Mouse (Mus musculus) B cell, adult 2 months (primary cell): Measurements from ENCODE around the gene Fblim1.

ENCODE experiments used
- DNase-seq, 2 experiments: peaks; one replicate each; pipeline ENCODE4 v3.0.0; 2022

Gene Fblim1

DNA sequence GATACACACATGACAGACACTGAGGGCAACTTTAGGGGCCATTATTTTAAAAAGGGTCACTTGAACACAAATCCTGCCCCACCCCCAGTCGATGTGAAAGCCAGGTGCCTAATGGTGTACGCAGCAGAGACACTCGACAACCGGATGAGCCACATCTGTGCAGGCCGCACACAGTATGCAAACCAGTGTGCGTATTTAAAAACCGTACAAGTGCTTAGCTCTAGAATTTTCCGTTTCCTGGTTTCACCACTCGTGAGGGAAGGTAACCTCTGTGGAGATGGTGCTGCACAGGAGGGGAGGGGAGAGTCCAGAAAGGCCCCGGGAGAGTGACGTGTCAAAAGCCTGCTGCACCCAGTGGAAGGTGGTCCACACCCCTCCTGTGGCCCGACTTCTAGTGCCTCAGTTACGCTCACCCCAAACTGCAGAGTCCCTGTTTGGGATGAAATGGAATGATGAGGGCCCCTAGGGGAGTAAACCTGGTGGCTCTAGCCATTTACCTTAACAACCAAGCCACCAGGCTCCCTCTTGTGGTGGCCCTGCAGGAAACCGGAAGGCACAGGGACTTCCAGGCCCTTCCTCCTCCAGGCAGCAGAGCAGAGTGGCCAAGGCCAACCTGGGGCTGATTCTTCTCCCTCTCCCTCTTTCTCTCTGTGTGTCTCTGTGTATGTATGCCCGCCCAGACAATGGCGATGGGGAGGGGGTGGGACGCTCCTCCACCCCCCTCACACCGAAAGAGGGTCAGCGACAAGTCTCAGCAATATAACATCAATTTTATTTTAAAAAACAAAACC lies 19.3 kb upstream of the Fblim1 start:
- DNase-seq = peak; percentile 50 to 60

GRCm38 (mm10) chr4:141624134-141624533 lies 18.2 kb upstream of the Fblim1 start:
- no peak for DNase-seq

- DNase-seq = no peak
Measured at GRCm38 (mm10) chr4:141623666-141624065, 17.8 kb upstream of the Fblim1 start, which contains the start of gene Slc25a34. Slc25a34 (minus strand) TSS chr4:141623821.

DNA sequence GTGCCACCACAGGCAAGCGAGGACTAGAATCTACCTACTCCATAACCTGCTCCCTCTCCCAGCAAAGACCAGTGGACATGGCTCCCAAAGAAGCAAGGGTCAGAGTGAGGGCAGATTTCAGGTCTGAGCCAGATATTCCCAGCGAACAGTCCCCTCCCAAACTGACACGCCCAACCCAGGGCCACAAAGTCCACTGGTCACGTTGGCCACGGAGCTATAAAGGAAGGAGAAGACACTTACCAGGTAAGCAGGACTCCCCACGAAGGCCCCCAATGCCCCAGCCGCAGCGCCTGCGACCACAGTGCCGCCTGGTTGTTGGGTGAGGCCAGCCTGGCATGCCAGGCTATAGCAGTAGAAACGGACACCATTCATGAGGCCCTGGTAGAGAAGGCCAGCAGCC lies 17.1 kb upstream of the Fblim1 start:
- DNase-seq = no peak

GRCm38 (mm10) chr4:141622580-141622979 lies 16.7 kb upstream of the Fblim1 start:
- no peak for DNase-seq

GRCm38 (mm10) chr4:141622091-141622490 lies 16.2 kb upstream of the Fblim1 start:
- no peak for DNase-seq

GRCm38 (mm10) chr4:141621297-141621696 lies 15.4 kb upstream of the Fblim1 start:
- DNase-seq = no peak

GRCm38 (mm10) chr4:141619299-141619883 lies 13.5 kb upstream of the Fblim1 start:
- DNase-seq = no peak

- DNase-seq = peak; percentile 77 to 78
Measured at GRCm38 (mm10) chr4:141618565-141619243, 12.8 kb upstream of the Fblim1 start, which contains the start of gene Tmem82. Tmem82 (minus strand) TSS chr4:141618633.

- peak; percentile 24 to 34 for DNase-seq
Measured at GRCm38 (mm10) chr4:141617863-141618564, 12.1 kb upstream of the Fblim1 start.

- DNase-seq = peak; percentile 76 to 78
Measured at GRCm38 (mm10) chr4:141617299-141617698, 11.4 kb upstream of the Fblim1 start.

DNA sequence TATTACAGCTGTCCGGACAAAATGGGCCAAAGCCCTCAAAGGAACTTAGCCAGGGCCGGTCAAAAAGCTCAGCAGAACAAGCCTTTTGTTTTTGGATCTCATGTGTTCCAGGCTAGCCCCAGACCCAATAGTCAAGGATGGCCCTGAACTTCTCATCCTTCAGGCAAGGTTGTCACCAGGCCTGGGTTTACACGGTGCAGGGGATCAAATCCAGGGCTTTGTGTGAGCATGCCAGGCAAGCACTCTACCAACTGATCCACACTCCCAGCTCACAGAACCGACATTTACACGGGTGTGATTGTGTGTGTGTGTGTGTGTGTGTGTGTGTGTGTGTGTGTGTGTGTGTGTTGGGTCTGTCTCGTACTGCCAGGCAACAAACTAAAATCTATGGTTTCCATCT lies 10.9 kb upstream of the Fblim1 start:
- DNase-seq = no peak

- DNase-seq = no peak
Measured at GRCm38 (mm10) chr4:141614946-141615345, 9.1 kb upstream of the Fblim1 start.

DNA sequence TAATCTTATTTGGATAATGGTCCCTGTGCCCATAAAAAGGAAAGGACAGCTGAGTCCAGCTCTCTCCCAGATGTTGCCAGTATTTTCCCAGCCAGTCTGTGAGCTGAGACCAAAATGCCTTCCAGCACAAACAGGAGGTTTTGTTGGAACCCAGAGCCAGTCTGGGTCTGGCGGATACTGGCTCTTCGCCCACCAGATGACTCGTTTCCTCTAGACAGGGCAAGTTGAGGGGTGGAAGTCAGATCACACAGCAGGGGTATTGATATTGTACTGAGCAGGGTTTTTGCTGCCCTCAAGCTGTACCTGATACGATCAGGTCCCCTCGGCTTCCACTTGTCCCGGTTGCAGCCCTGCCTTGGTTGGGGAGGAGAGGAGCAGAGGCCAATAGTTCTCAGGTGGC lies 3.6 kb upstream of the Fblim1 start:
- DNase-seq = no peak

GRCm38 (mm10) chr4:141605421-141605820 lies 475 bp downstream of the Fblim1 start:
- no peak for DNase-seq

DNA sequence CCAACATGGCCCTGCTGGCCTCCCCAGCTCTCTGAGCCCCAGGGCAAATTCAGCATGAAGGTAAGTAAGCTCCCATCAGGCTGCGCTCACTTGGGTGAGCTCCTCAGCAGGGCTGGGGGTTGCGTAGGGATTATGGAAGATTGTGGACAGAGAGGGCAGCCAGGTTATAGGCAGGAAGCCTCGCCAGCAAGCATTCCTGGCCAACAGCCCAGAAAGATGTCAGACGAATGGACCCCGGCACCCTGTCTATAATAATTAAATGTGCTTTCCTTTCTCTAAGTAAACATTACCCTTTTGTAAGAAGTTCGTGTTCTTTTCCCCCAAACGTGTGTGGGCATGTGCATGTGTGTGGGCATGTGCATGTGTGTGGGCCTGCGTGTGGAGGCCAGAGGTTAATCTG lies 1.4 kb downstream of the Fblim1 start:
- DNase-seq = no peak

DNA sequence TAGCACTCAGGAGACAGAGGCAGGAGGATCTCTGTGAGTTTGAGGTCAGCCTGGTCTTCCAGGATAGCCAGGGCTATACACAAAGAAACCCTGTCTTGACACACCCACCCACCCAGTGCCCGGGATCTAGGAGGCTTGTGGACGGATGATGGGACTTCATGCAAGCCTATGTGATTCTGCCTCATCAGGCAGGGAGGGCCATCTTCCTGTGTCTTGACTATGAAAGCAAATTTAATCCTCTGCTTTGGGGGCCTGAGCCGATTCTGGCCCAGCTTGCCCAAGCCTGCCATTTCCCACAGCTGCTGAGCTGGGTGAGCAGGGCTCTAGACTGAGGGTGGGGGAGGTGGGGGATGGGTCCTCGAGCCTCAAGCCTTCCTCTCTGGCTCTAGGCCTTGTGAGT lies 2.0 kb downstream of the Fblim1 start:
- DNase-seq = no peak

DNA sequence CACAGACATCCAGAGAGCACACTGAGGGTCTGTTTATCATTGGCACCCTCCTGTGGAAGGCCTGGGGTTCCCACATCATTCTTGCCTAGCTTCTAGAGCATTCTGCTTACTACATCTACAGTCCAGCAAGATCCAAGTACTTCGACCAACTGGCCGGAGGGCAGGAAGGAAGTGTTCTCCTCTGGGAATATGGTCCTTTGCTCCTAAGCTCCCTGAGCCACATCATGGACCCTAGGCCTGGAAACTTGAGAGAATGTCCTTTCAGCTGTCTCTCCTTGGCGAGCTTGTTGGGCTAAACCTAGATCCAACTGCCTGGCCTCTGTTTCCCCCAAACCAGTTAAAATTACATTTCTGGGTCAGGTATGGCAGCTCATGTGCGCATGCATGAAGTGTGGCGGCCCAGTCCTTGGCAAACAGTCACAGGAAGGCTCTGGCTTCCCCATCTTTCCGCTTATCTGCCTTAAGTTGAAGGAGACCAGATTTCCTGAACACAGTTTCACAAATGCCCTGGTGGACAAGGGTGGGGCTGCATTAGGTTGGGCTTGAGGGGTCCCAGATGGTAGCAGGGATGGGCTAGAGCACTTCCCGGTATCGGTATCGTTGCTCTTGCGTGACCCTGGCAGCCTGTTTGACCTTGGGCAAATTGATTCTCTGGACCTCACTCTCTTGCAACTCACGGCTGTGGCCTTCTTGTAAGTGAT lies 3.2 kb downstream of the Fblim1 start:
- DNase-seq = no peak

DNA sequence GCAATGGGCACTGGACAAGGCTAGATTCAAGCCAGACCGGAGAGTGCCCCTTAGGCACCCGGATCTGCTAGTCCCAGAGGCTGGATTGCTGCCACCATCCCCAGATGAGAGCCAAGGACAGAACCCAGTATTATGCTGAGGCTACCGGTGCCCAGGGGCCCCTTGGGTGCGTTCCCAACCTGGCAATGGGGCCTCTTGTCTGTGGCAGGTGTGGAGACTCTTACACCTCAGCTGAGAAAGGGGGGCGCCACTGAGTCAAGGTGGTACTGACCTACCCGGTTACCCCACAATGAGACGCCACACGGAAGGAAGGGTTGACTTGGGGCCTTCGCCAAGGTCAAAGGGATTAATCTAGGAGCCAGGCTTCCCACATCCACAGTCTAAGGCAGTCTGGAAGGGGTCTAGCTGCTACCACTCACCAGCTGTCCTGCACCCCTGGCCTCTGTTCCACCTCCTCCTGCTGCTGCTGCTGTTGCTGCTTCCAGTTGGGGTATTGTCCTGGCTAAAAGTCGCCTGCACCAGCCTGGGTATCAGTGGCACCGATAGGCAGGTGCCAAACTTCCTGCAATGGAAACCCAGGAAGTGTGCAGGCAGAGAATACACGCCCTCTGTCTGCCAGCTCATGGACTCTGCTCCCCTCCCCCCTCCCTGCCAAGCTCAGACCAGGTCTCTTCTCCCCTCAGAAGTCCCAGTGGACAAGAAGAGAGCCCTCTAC lies 4.6 kb downstream of the Fblim1 start:
- no peak for DNase-seq

- no peak for DNase-seq
Measured at GRCm38 (mm10) chr4:141600364-141600763, 5.5 kb downstream of the Fblim1 start.

DNA sequence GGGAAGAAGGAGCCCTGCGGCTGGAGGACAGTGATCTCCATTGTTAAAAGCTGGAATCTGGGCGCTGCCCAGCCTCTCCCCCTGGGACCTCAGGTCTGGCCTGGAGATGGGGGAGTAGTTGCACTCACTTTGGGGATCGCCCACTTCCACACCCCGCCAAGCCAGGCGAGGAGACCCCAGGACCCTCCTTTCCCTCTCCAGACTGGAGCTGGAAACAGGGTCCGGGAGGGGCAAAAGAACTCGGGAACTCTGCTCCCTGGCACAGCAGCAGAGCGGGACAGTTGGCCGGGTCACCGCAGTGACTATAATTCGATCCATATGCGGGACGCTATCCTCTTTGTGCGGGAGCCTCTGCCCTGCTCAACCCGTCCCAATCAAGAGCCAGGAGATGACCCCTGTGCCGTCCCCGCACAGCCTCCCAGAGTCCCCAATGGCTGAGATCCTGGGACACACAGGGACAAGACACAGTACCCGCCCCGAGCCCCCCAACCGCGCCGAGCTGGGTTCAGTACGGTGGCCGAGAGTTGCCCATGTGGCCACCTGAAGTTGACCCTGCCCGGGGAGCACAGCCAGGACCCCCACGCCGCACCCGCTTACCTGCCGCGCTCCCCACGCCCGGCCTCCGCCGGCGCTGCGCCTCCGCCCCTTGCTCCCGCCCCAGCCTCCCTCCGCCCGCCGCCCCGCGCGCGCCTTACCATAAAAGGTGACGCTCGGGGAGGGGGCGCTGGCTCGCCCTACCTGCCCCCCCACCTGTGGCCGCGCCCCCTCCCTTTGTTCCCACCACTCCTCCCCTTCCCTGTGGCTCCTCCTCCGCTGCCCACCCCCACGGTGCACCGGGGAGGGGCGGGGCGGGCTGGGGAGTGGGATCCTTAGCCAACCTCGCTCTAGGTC lies 6.4 kb downstream of the Fblim1 start:
- no peak for DNase-seq
